Mouse (Mus musculus) cerebellum, adult 8-10 months (tissue): Measurements from ENCODE around the gene Agbl4.
A peak's percentile ranks its signal among the peaks of the same experiment; 100 is the strongest.

Experiments
- DNase-seq: peaks from one replicate; pipeline ENCODE4 v3.0.0; 2022

Gene Agbl4

DNA sequence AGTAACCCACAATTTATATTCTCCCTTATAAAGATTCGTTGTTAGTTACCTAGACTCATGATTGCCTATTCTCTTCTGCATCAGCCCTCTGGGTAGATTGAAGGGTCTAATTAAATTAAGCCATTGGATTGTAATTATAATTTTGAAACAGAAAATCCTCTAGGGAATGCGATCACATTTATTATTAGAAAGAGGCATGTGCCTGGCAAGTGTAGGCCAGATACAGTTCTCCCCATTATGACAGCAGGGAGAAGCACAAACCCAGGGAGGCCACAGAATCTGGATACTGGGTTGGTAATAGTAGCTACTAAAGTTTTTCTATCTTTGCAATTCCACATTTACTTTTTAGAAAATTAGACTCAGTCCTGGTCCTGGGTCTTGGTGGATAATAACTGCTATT, 887.2 kb downstream of the Agbl4 start:
- no peak for DNase-seq

DNA sequence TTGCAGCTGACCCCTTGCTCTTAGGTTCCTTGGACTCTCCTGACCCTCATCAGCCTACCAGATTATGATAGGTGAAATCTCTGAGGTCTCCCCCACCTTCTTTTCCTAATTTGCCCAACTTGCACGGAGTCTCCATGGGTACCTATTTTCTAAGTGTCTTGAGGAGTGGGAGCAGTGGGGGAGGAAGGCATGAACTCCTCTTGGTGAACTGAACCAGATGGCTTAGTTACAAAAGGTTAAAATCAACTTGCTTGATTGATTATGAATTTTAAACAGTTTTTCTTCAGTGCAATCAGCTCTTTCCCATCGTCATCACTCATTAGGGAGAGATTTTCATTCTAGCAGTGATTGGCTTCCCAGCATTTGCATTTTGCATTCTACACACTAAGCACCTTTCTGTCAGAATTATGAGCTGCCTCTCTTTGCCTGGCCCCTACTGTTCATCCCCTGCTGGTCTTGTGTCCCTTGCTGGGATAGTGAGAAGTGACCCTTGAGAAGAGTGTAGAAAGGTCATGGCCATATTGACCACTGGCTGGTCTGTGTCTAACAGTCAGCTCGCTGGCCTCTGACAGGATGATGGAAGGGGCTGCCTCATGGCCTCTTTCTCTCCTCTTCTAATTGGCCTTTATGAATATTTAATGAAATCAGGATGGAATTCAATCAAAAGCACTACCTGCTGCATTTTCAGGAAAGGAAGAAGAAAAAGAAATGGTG, 897.2 kb downstream of the Agbl4 start:
- no peak for DNase-seq

DNA sequence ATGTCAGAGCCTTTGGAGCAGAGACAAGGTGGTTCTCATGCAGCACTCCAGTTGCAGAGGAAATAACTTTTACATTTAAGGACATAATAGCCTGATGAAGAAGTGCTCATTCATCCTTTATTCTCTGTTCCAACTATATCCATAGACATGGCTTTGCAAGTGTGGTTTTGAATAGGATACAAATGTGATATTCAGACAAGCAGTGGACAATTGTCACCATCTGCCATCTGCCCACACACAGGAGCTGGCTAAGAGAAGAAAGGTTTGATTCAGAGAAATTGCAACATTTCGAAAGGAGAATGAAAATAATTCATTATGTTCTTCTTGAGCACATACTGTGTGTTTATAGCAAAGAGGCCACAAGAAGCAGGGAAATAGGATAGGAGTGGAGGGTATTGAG, 909.1 kb downstream of the Agbl4 start:
- no peak for DNase-seq

- no peak for DNase-seq
Measured at GRCm38 (mm10) chr4:111307166-111307565, 909.7 kb downstream of the Agbl4 start.

DNA sequence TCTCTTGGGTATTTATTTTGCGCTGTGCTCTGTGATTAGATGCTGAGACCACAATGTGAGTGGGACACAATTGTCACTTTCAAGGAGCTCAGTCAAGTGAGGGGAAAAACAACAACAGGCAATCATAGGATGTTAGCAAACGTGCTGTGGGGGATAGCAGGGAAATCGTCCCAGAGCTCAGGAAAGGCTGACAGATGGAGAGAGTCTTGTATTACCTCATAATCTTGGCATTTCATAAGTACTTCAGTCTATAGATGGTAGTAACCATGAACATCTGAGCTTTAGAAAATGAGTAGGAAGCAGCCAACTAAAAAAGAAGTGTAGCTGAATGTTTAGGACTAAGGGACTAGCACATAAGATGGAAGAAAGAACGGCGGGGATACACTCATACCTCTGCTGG, 910.2 kb downstream of the Agbl4 start:
- DNase-seq: no peak

DNA sequence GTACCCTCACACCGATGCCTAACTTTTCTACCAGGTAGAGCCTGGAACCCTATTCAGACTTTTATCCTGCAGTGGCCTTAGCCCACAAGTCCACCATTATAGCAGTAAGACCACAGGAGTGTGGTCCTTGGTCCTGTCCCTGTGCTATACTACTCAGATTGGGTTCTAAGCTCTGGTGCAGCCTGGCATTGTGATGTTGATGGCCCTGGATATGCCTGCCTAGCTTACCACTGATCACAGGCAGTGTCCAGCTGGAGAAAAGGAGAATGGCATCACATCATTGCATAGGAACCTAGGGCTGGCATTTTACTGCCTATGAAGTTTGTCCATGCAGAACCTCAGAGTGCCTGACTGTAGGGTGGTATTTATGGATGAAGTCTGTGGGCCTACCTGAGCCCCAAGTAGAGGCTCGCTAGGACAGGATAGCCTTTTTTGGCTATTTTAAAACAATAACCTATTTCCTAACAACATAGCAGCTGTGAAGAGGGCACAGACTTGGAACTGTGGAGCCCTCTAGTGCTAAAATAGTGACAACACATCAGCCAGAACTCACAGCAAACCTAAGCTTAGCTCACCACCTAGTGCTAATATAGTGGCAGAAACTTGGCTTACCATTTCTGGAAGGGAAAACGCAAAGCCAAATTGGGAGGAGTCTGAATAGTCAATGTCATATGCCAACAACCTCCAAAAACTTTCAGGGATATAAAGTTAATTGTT, 911.3 kb downstream of the Agbl4 start:
- no peak for DNase-seq

GRCm38 (mm10) chr4:111327094-111327493, 929.6 kb downstream of the Agbl4 start:
- DNase-seq: no peak

DNA sequence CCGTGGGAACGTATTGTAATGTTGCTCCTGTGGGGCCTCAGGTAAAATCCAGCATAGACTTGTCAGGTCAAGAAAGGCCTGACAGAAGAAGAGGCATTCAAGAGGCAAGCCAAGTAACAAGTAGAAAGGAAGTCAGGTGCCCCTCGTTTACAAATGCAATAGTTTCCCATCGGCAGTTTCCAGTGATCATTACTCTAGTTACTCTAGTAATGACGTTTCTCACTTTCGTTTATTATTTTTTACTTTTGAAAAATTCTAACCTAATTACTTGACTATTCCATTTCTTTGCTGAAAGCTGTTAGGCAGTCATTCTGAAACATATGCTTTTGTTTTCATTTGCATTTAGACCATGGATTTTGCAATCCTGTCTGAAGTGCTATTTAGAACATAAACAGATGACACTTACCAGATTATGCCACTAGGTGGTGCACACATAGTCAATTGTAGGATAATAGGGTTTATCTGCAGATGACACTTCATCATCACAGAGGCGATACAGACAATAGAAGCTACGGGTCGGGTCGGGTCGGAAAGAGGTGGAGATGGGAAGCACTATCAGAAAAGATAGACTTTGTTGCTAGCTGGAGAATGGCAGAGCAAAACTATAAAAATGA, 930.4 kb downstream of the Agbl4 start:
- DNase-seq: peak; percentile 9

DNA sequence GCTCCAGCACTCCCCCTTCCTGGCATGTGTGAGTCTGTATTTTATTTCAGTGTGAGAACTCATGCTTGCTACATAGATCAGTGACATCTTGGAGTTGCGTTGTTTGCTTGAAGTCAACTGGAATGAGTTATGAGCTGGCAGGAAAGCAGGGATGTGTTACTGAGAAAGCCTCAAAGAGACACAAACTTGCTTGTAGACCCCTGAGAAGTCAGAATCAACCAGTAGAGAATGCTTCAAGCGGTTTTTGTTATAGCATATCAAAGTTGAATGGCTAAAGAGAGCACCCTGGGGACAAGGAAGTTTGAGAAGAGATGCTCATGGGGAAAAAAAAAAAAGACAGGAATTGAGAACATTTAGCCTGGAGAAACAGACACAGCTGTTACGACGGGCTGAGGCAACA, 932.0 kb downstream of the Agbl4 start:
- DNase-seq: no peak

DNA sequence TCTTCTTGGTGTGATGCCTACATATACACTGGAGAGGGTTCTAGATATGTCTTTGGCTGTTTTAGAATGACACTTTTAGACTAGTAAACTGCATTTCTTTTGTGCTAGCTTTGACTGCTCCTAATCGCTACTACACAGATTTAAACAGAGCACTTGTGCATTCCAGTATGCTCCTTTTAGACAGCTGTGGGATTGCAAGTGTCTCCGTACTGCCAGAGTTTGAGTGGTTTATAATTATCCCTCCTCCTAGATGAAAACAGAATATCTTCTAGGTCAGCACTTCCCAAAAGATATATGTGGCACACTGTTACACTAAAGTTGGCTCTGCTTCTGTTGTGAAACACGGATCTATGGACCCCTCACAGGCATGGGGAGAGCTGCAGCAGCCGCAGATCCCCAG, 935.4 kb downstream of the Agbl4 start:
- DNase-seq: no peak

GRCm38 (mm10) chr4:111349965-111350364, 952.5 kb downstream of the Agbl4 start:
- no peak for DNase-seq

- no peak for DNase-seq
Measured at GRCm38 (mm10) chr4:111350615-111351525, 953.4 kb downstream of the Agbl4 start.

DNA sequence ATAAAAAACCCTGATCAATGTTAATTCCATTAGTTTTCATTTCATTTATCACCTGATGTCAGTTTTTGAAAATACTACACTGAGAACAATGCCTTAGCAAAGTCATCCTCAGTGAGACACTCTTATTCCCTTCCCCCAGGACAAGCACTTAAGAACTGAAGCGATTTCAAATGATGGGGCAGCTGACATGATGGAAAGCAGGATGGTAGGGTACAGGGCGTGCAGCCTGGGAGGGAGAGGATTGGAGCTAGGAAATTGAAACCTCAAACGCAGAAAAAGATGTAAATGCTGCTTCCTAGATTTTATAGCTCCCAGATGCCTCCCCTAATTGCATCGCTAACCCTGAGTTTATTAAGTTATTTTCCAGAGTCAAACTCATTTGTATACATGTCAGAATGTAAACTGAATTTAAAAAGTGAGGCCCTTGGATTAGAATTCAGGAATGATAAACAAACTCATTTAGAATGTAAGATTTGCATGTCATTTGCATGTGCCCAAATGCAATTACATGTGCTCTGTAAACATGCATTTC, 959.2 kb downstream of the Agbl4 start:
- no peak for DNase-seq

GRCm38 (mm10) chr4:111357176-111357575, 959.7 kb downstream of the Agbl4 start:
- DNase-seq: no peak

DNA sequence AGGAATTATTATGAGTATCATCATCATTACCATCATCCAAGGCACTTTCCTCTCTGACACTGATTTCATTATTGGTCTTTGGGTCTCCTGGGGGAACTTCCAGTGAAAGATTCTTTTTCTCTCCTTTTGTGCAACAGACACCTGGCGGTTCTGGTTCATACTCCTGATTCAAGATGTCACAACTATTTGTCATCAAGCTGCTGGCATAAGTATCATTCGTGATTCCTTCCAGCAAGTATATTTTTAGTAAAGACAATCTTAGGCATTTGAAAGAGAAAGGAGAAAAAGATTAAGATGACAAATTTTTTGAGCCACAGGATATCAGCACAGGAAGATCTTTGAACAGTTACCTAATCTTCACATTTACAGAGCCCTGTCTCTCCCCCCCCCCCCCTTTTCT, 966.7 kb downstream of the Agbl4 start:
- no peak for DNase-seq

DNA sequence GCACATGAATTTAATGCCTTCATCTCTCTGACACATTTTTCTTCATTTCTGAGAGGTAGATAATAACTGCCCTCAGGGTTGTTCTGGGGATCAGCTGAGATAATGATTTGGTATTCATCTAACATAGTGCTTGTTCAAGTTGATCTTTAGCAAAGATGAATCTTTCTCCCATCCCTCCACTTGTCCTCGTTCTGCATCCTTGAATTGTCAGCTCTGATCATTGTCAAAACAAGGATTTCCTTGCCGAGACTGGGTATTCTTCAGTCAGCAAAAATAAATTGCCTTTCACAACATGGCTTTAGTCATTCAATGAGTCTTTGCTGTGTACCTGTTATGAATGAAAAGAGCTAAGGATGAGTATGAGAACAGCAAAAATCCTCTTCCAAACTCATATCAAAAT, 970.3 kb downstream of the Agbl4 start:
- DNase-seq: no peak

DNA sequence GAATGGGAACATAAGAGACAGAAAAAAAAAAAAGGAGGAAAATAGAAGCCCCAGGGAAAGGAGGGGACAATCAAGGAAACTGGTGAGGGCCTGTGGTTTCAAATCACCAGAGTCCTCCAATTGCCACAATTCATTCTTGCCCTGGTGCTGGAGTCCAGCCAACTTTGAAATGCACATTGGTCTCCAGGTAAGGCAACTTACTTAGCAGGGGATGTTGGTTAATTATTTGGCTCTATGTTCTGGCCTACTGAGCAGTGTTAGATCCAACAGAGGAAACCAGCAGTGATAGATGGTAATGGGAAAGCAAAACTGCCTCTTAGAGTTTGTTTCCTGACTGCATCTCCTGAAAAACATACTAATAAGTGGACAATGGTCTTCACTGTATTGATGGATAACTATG, 979.7 kb downstream of the Agbl4 start:
- DNase-seq: no peak

DNA sequence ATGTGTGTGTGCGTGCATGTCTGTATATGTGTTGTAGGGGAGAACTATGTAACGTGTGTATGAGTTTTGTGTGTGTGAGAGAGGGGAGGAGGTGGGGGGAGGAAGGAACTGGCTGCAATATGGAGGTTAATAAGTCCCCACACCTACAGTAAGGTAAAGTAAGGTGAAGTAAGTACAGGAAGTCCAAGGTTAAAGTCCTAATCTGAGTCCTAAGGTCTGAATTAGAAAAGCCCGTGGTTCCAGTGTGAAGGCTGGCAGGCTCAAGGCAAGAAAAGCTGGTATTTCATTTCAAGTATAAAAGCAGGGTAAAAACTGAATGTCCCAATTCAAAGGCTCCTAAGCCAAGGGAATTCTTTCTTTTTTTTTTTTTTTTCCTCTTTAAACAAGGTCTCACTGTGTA, 980.6 kb downstream of the Agbl4 start:
- no peak for DNase-seq

- no peak for DNase-seq
Measured at GRCm38 (mm10) chr4:111383101-111383500, 985.6 kb downstream of the Agbl4 start.

DNA sequence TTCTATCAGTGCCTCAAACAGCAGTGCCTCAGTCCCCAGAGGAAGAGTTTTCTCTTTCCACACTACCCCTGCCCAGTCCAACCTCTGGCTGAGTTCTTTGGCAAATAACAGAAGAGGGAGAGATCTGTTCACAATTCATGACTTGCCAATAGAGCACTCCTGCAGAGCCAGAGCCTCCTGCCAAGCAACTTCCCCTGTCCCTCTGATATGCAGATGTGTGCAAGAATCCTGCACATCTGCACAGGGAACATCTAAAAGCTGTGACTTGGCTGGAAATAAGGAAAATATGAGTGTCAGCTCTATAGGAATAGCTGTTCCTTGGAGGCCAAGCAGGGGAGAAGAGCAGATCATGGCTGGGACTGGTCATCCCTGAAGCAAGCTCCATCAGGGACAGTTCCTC, 993.3 kb downstream of the Agbl4 start:
- no peak for DNase-seq

- DNase-seq: no peak
Measured at GRCm38 (mm10) chr4:111399784-111400183, 1002.3 kb downstream of the Agbl4 start.

- DNase-seq: no peak
Measured at GRCm38 (mm10) chr4:111400676-111401075, 1003.2 kb downstream of the Agbl4 start.

DNA sequence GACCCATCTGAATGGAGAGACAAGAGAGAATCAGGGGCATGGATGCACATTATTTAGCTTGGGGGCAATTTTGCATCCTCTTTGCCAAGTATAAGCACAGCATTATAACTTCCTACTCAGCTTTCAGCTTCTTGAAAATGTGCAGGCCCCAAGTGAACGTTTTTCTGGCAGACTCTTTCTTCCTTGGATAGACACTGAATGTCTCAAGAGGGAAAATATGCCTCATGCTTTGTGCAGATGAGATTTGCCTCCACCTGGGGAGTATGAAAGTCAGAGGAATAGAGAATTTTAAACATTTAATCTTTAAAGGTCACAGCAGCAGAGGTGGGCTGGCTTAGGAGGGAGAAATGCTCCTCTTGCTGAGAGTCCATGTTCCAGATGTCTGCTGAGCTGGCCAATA, 1005.8 kb downstream of the Agbl4 start:
- DNase-seq: no peak
